Mouse (Mus musculus) left cerebral cortex, postnatal 36 days (tissue): Measurements from ENCODE around the gene Otud5. TPM values are rescaled to one million over a fixed set of nuclear protein-coding genes. Genes with fewer than 3 reads are reported as not detected.
"Not testable (repeated sequence)": the region's sequence is repeated elsewhere in the genome, so short reads cannot be mapped to it uniquely, and the experiment has no call there.

Experiments used
- DNase-seq, 2 experiments: peaks; one replicate each; pipeline ENCODE4 v3.0.0; 2021 to 2022; ENCODE audit warnings: low spot score in 2 of 2, mixed read lengths in 1 of 2
- intact Hi-C: fragments of 180-260 bp; cut with DNase I; formaldehyde crosslinking; loops from one replicate; pipeline ENCODE4 v1.15.1; 2025
- total RNA-seq, 2 experiments: library from RNA; stranded (reverse); gene quantifications; 2 replicates each; pipeline ENCODE4 v1.2.3; 2021

Gene Otud5
- total RNA-seq = 10 to 100 TPM; 79.5 to 82.3 TPM

GRCm38 (mm10) chrX:7841163-7842162, at the start of gene Otud5:
Gene Otud5 (plus strand): TSS chrX:7841364.
- intact Hi-C loops = no loop called here
- peak; percentile 91 to 92 for DNase-seq

- intact Hi-C loops = no loop called here
- DNase-seq = no peak
These were observed 47.8 kb upstream of the Otud5 start for GRCm38 (mm10) chrX:7793361-7793760.

GRCm38 (mm10) chrX:7795016-7795415, 46.1 kb upstream of the Otud5 start:
- no peak for DNase-seq
- intact Hi-C loops = no loop called here

DNA sequence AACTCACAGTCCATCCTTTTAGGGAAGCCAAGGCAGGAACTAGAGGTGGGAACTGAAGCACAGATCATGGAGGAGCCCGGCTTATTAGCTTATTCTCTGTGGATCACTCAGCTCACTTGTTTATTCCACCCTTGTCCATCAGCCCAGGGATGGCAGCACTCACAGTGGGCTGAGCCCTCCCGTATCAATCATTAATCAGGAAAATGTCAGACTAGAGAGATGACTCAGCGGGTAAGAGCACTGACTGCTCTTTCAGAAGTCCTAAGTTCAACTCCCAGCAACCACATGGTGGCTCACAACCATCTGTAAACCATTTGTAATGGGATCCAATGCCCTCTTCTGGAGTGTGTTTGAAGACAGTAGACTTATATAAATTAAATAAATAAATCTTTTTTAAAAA, 43.8 kb upstream of the Otud5 start:
- DNase-seq = no peak
- intact Hi-C loops = no loop called here

DNA sequence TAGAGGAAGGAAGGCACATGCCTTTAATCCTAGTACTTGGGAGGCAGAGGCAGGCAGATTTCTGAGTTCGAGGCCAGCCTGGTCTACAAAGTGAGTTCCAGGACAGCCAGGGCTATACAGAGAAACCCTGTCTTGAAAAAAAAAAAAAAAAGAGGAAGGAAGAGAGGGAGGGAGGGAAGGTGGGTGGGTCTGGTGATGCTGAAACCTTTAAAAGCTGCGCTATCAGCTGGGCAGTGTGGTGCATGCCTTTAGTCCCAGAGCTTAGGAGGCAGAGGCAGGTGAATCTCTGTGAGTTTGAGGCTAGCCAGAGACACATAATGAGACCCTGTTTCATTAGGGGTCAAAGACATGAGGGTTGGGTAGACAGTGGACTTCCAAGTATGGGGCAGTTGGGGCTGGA, 39.0 kb upstream of the Otud5 start:
- intact Hi-C loops, DNase-seq: not testable (repeated sequence)

- DNase-seq, intact Hi-C loops: not testable (repeated sequence)
These were observed 26.1 kb upstream of the Otud5 start for GRCm38 (mm10) chrX:7815016-7815415.

- intact Hi-C loops = no loop called here
- peak; percentile 27 to 30 for DNase-seq
These were observed 19.0 kb upstream of the Otud5 start, which contains the start of gene Kcnd1 for GRCm38 (mm10) chrX:7821865-7822779. Gene Kcnd1 (plus strand): TSS chrX:7822289.

DNA sequence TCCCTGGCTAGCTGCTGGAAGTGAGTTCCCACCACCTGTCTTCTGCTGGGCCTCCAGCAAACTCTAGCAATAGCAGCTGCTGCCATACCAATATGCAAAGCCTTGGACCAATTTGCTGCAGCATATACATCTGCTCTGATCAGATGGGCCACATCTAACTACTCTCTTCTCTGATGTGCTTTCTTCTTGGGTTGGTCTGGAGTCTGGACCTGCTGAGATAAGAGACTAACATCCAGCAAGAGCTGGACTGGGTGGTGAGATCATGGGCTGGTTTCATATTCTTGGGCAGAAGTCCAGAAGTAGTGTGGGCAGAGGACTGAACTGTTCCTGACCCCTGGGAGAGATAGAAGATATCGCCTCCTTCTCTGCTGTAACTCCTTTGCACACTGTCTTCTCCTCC, 4.0 kb upstream of the Otud5 start:
- DNase-seq = no peak
- intact Hi-C loops = no loop called here

GRCm38 (mm10) chrX:7840842-7841162, 362 bp upstream of the Otud5 start:
- intact Hi-C loops = no loop called here
- no peak for DNase-seq

DNA sequence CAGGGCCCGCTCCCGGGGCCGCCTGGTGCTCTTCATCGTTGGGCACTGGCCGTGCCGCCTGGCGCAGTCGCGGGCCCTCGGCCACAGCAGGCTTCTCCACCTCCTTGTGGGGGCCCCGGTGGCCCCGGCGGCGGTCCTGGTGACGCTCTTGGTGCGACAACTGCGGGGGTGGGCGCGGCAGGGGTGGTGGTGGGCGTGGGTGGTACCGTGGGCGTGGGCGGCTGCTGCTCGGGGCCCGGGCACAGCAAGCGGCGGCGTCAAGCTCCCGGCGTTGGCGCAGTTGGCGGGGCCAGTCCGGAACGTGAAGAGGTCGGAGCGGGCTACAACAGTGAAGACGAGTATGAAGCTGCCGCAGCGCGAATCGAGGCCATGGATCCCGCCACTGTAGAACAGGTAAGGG, 1.2 kb downstream of the Otud5 start:
- intact Hi-C loops = no loop called here
- no peak for DNase-seq

GRCm38 (mm10) chrX:7847845-7848244, 6.7 kb downstream of the Otud5 start:
- peak in 1 of 2 experiments; percentile 7 for DNase-seq
- intact Hi-C loops = no loop called here

- peak in 1 of 2 experiments; percentile 16 for DNase-seq
- intact Hi-C loops = no loop called here
These were observed 13.4 kb downstream of the Otud5 start for GRCm38 (mm10) chrX:7854578-7854977.

- no peak for DNase-seq
- intact Hi-C loops = no loop called here
These were observed 18.1 kb downstream of the Otud5 start for GRCm38 (mm10) chrX:7859191-7859753.

- intact Hi-C loops = no loop called here
- no peak for DNase-seq
These were observed 22.0 kb downstream of the Otud5 start for GRCm38 (mm10) chrX:7863181-7863580.

GRCm38 (mm10) chrX:7864551-7864950, 23.4 kb downstream of the Otud5 start:
- intact Hi-C loops = no loop called here
- DNase-seq = no peak

DNA sequence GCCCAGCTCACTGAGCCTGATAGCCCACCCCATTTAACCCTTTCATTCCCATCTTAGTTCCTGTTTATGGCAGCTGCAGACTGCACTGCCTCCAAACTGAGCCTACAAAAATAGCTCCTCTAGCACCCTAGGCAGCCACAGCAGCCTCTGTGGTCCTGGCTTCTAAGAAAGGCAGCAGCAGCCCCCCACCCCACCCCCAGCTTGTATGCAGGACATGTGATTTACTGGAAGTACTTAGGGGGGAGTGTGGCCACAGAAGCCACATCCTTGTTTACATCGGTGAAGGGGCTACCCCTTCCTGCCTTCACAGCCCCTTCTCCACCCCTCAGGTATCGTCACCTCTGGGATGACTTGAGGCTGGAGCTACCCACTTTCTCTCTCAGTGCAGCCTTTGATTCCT, 24.2 kb downstream of the Otud5 start:
- intact Hi-C loops = no loop called here
- DNase-seq = no peak

DNA sequence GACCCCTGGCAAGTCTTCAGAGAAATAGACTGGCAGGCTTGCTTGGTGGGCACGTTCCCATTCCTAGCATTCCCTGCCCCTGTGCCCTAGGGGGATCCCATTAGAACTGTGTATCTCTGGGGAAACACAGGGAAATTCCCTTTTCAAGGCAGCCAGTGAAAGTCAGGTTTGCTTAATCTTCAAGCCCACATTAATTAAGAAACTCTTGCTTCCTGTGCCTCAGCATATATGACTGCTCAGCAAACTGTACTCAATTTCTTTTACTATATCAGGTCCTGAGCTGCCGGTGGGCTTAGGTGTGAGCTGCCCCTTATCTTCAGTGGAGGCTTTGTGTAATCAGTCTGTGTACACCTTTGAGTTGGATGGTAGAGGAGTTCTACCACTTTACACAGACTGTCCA, 24.6 kb downstream of the Otud5 start:
- intact Hi-C loops = no loop called here
- no peak for DNase-seq

DNA sequence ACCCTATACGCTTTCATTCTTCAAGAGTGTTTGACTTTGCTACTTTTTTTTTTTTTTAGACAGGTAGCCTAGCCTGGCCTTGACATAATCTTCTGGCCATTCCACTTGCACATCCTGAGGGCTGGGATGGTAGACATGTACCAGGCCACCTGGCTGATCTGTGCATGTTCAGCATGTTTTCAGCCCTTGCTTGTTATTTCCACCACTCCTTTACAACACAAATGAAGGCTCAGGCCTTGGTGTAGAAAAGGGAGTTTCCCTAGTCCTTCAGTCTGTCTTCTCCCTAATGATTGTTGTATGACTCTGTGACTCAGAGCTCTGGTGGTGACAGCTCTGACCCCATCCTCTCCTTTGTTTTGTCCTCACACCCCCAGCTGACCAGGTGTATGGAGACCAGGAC, 26.0 kb downstream of the Otud5 start:
- intact Hi-C loops = no loop called here
- no peak for DNase-seq

- no peak for DNase-seq
- intact Hi-C loops = no loop called here
These were observed 27.3 kb downstream of the Otud5 start for GRCm38 (mm10) chrX:7868506-7868905.

- intact Hi-C loops = no loop called here
These were observed 28.7 kb downstream of the Otud5 start for GRCm38 (mm10) chrX:7869826-7870225.

More at GRCm38 (mm10) chrX:7869826-7870225, 28.7 kb downstream of the Otud5 start:
- DNase-seq = no peak
